Mouse (Mus musculus) stomach, embryonic 14.5 days (tissue): ENCODE results near the gene Mxd3. TPM values are rescaled to one million over a fixed set of nuclear protein-coding genes. Genes with fewer than 3 reads are reported as not detected.
A peak's percentile ranks its signal among the peaks of the same experiment; 100 is the strongest.

Source experiments
- ATAC-seq: fragments of 200-750 bp; cut with Nextera tagmentation; 2 replicates; pipeline ENCODE4 v1.8.0; 2017; ENCODE audit warnings: low read depth, moderate TSS enrichment; ENCODE audit not compliant: insufficient number of reproducible peaks, insufficient read depth, low FRiP score
- H3K27ac ChIP-seq: fragments of 300-500 bp; sonication (generic); 2 replicates; pipeline ENCODE4 v1.5.1; 2014; ENCODE audit warnings: mild to moderate bottlenecking, low read length, moderate library complexity, mixed read lengths
- H3K27me3 ChIP-seq: fragments of 300-500 bp; sonication (generic); 2 replicates; pipeline ENCODE4 v1.6.1; 2014; ENCODE audit warnings: low read length, control low read depth, mixed read lengths; ENCODE audit not compliant: control insufficient read depth, insufficient read depth
- H3K36me3 ChIP-seq: fragments of 300-500 bp; sonication (generic); 2 replicates; pipeline ENCODE4 v1.6.1; 2014; ENCODE audit warnings: mild to moderate bottlenecking, control low read depth, low read length, moderate library complexity, mixed read lengths; ENCODE audit not compliant: control insufficient read depth, insufficient read depth
- H3K4me1 ChIP-seq: fragments of 300-500 bp; sonication (generic); 2 replicates; pipeline ENCODE4 v1.6.1; 2014; ENCODE audit warnings: low read length, control low read depth, mixed read lengths; ENCODE audit not compliant: control insufficient read depth, insufficient read depth
- H3K4me2 ChIP-seq: fragments of 300-500 bp; sonication (generic); replicated peaks from 2 replicates; pipeline ENCODE4 v1.6.1; 2014; ENCODE audit warnings: low read depth, low read length, control low read depth
- H3K4me3 ChIP-seq: fragments of 300-500 bp; sonication (generic); 2 replicates; pipeline ENCODE4 v1.5.1; 2014; ENCODE audit warnings: low read depth, low read length, control low read depth
- H3K9ac ChIP-seq: fragments of 300-500 bp; sonication (generic); replicated peaks from 2 replicates; pipeline ENCODE4 v1.6.1; 2014; ENCODE audit warnings: low read depth, mild to moderate bottlenecking, control low read depth, low read length, moderate library complexity, mixed read lengths
- H3K9me3 ChIP-seq: fragments of 300-500 bp; sonication (generic); 2 replicates; pipeline ENCODE4 v1.6.1; 2016; ENCODE audit warnings: low read depth, low read length, control low read depth; ENCODE audit not compliant: control insufficient read depth
- WGBS: fragments of 180-500 bp; shearing (Covaris S2); extraction: QIAGEN DNeasy Blood & Tissue Kit; methylation state at CpG from one replicate; pipeline ENCODE4 v1.1.7; 2014; 5-methylcytosine and 5-hydroxymethylcytosine counted together
- polyA plus RNA-seq: library from polyadenylated mRNA; unstranded; fragments of >200 nt; fragmentation: Nextera tagmentation; extraction: Ambion mirVana; gene quantifications from 2 replicates; pipeline ENCODE4 v1.2.1, GENCODE M21; 2014

Mxd3 gene
- polyA plus RNA-seq, 1 experiment from 2014 or later = 40.7 TPM

- 51% methylated on average over 13 of the region's 13 CpGs for WGBS
- H3K4me2 ChIP-seq = no peak within 1 kb of the TSS
- H3K27me3 ChIP-seq = no peaks in the 10 kb centered on the region
- no peaks in the 10 kb centered on the region for H3K9me3 ChIP-seq
- no peak within 1 kb of the TSS for H3K9ac ChIP-seq
- H3K36me3 ChIP-seq = no peaks in the 10 kb centered on the region
- no peak within 1 kb of the TSS for H3K27ac ChIP-seq
- ATAC-seq = no peak
- H3K4me3 ChIP-seq = no peak within 1 kb of the TSS
- no peaks in the 10 kb centered on the region for H3K4me1 ChIP-seq
Measured at GRCm38 (mm10) chr13:55369531-55370114, 40.0 kb upstream of the Mxd3 start, which contains the start of gene Rgs14. Gene Rgs14 (plus strand): TSS chr13:55369732.

DNA sequence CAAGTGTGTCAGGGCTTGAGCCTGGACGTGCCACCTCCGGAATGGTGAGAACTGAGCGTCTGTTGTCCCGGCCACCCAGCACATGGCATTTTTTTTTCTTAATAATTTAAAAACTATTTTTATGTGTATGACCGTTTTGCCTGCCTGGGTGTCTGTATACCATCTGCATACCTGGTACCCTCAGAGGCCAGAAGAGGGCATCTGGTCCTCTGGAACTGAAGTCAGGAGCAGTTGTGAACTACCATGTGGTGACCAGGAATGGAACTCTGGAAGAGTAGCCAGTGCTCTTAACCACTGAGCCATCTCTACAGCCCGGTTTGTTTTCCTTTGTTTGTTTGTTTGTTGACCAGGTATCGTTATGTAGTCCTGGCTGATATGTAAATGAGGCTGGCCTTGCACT is 38.8 kb upstream of the Mxd3 start:
- Histone ChIP-seq H3K4me3 (no peak overlapping the region), H3K36me3 (no peaks in the 10 kb centered on the region), H3K9ac (no peak overlapping the region), H3K9me3 (no peaks in the 10 kb centered on the region), H3K27ac (no peak overlapping the region), H3K4me2 (no peak overlapping the region), H3K4me1 (no peaks in the 10 kb centered on the region), H3K27me3 (no peaks in the 10 kb centered on the region)
- WGBS = 75% methylated on average over 7 of the region's 7 CpGs
- no peak for ATAC-seq

DNA sequence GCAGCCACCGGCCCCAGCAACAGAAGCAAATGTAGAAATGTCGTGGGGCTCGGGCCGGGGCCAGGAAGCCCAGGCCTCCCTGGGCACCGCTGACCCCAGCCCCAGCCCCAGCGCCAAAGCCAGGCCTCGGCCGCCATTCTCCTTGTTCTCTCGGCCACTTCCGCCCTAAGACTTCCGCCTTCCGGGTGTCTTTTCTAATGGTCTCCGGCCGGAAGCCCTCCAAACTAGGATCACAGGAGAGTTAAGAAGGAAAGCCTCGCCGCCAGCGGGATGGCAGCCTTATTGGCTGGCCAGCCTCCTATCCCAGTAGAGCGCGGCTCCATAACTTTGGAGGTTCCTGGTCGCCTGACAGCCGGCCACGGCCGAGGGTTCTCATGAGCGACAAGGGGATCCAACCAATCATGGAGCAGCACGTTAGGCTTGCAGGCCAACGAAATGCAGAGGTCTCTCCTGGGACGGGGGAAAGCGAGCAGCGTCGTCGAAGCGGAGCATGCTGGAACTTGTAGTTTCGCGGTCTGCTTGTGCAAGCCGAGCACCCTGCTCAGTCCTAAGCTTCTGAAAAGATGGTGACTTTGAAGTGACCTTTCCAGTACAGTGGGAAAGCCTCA is 32.9 kb upstream of the Mxd3 start, which contains the start of gene Lman2:
Gene Lman2, minus strand, starts transcription at position 331 of the 608 bp plus-strand sequence.
- peak within 1 kb of the TSS; percentile 83 for H3K4me2 ChIP-seq
- 0% methylated on average over 35 of the region's 35 CpGs for WGBS
- peak within 1 kb of the TSS; percentile 77 for H3K9ac ChIP-seq
- H3K27ac ChIP-seq = peak within 1 kb of the TSS; percentile 87
- H3K4me1 ChIP-seq = peaks cover 14% of the 10 kb centered on the region; the same call in 1 of the 2 replicates
- H3K27me3 ChIP-seq = no peaks in the 10 kb centered on the region
- peak; percentile 99 for ATAC-seq
- H3K9me3 ChIP-seq = no peaks in the 10 kb centered on the region
- peak within 1 kb of the TSS; percentile 88 for H3K4me3 ChIP-seq
- peaks cover 11% of the 10 kb centered on the region; the same call in 1 of the 2 replicates for H3K36me3 ChIP-seq

DNA sequence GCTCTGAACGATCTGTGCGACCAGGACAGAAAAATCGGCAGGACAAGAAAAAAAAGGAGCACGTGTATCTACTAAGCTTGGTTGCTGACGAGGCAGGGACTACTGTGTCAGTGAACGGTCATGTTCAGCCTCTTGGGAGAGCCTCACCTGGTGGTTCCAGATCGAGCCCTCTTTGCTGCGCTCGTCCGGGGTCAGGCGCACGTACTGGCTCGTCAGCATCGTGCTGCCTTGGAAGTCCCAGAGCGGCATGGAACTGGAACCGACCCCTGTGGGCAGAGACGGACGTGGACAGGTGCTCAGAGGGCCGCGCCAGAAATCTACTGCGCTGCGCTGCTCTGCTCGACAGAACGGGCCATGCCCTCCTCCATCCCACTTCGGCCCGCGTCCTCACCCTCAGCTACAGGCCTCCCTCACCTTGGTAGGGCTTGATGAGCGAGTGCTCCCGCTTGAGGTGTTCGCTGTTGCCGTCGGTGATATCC is 32.4 kb upstream of the Mxd3 start:
- H3K4me2 ChIP-seq = peak overlapping the region; percentile 83
- peak overlapping the region; percentile 87 for H3K27ac ChIP-seq
- H3K4me1 ChIP-seq = peaks cover 14% of the 10 kb centered on the region; the same call in 1 of the 2 replicates
- WGBS = under 1% methylated on average over 32 of the region's 32 CpGs
- peaks cover 12% of the 10 kb centered on the region; the same call in 1 of the 2 replicates for H3K36me3 ChIP-seq
- peak overlapping the region; percentile 77 for H3K9ac ChIP-seq
- H3K9me3 ChIP-seq = no peaks in the 10 kb centered on the region
- H3K27me3 ChIP-seq = no peaks in the 10 kb centered on the region
- H3K4me3 ChIP-seq = peak overlapping the region; percentile 88
- ATAC-seq = peak; percentile 49; the same call in 1 of the 2 replicates

GRCm38 (mm10) chr13:55361145-55361544 is 31.5 kb upstream of the Mxd3 start:
- Histone ChIP-seq H3K4me2 (peak overlapping the region; percentile 83), H3K4me1 (peaks cover 14% of the 10 kb centered on the region; the same call in 1 of the 2 replicates), H3K9me3 (no peaks in the 10 kb centered on the region), H3K9ac (no peak overlapping the region), H3K36me3 (peaks cover 16% of the 10 kb centered on the region; the same call in 1 of the 2 replicates), H3K4me3 (peak overlapping the region; percentile 88), H3K27ac (no peak overlapping the region), H3K27me3 (no peaks in the 10 kb centered on the region)
- no peak for ATAC-seq

DNA sequence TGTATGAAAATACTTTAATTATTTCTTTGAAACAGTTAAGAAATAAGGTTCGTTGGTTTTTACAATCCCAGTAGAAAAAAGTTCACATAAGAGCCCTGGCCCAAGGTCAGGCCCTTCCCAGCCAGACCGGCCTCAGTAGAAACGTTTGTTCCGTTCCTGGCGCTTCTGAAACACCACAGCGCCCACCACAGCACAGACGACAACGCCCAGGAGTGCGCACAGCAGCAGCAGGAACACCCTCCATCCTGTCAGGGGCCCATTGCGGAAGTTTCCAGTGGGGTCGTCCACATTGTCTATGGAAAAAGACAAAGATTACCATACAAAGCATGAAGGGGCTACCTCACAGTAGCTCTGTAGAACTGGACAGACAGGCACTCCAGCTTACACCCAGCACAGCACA is 17.1 kb upstream of the Mxd3 start:
- H3K4me1 ChIP-seq = no peaks in the 10 kb centered on the region
- no peaks in the 10 kb centered on the region for H3K27me3 ChIP-seq
- no peak overlapping the region for H3K4me2 ChIP-seq
- no peak overlapping the region for H3K4me3 ChIP-seq
- peaks cover 69% of the 10 kb centered on the region for H3K36me3 ChIP-seq
- no peak for ATAC-seq
- 86% methylated on average over 11 of the region's 11 CpGs for WGBS
- H3K9me3 ChIP-seq = no peaks in the 10 kb centered on the region
- no peak overlapping the region for H3K27ac ChIP-seq
- H3K9ac ChIP-seq = no peak overlapping the region

DNA sequence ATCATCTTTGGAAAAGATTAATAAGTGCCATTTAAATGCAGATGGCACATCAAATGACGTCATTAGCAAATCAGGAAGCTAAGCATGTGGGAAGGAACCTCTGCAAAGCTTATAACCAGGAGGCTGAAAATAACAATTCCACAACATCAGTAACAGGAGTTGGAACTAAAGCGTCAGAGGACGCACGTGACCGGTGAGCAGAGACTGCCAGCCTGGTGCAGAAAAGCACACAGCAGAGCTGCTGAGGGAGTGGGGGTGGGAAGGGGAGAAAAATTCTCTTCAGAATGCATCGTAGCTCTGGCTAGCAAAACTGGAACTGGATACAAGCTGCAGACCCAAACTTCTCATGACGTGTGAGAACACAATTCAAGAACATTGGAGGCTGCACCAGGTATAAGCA is 14.7 kb upstream of the Mxd3 start:
- H3K27ac ChIP-seq = no peak overlapping the region
- ATAC-seq = no peak
- 89% methylated on average over 7 of the region's 7 CpGs for WGBS

GRCm38 (mm10) chr13:55342469-55342868 is 12.8 kb upstream of the Mxd3 start:
- H3K4me1 ChIP-seq = no peaks in the 10 kb centered on the region
- H3K4me3 ChIP-seq = no peak overlapping the region
- H3K27ac ChIP-seq = no peak overlapping the region
- ATAC-seq = no peak
- 25% methylated on average over 11 of the region's 11 CpGs for WGBS
- no peaks in the 10 kb centered on the region for H3K27me3 ChIP-seq
- no peaks in the 10 kb centered on the region for H3K9me3 ChIP-seq
- H3K36me3 ChIP-seq = peaks cover 35% of the 10 kb centered on the region
- no peak overlapping the region for H3K9ac ChIP-seq
- H3K4me2 ChIP-seq = no peak overlapping the region

More for the DNA sequence above, 14.7 kb upstream of the Mxd3 start:
- Histone ChIP-seq H3K9ac (no peak overlapping the region), H3K4me1 (no peaks in the 10 kb centered on the region), H3K4me2 (no peak overlapping the region), H3K36me3 (peaks cover 53% of the 10 kb centered on the region), H3K27me3 (no peaks in the 10 kb centered on the region), H3K4me3 (no peak overlapping the region), H3K9me3 (no peaks in the 10 kb centered on the region)
